Mouse (Mus musculus) kidney, embryonic 16.5 days (tissue): ENCODE results near the gene Plcxd2. TPM values are rescaled to one million over a fixed set of nuclear protein-coding genes. Genes with fewer than 3 reads are reported as not detected.

Source experiments
- ATAC-seq: fragments of 200-750 bp; cut with Nextera tagmentation; 2 replicates; pipeline ENCODE4 v1.8.0; 2017; ENCODE audit warnings: moderate TSS enrichment; ENCODE audit not compliant: low FRiP score, low TSS enrichment
- H3K27ac ChIP-seq: fragments of 300-500 bp; sonication (generic); 2 replicates; pipeline ENCODE4 v1.5.1; 2014; ENCODE audit warnings: low read length
- H3K27me3 ChIP-seq: fragments of 300-500 bp; sonication (generic); 2 replicates; pipeline ENCODE4 v1.6.1; 2014; ENCODE audit warnings: low read length, control low read depth, mixed read lengths; ENCODE audit not compliant: insufficient read depth
- H3K36me3 ChIP-seq: fragments of 300-500 bp; sonication (generic); 2 replicates; pipeline ENCODE4 v1.6.1; 2014; ENCODE audit warnings: low read length, control low read depth, mixed read lengths; ENCODE audit not compliant: insufficient read depth
- H3K4me1 ChIP-seq: fragments of 300-500 bp; sonication (generic); 2 replicates; pipeline ENCODE4 v1.6.1; 2014; ENCODE audit warnings: low read length, control low read depth, mixed read lengths; ENCODE audit not compliant: insufficient read depth
- H3K4me2 ChIP-seq: fragments of 300-500 bp; sonication (generic); replicated peaks from 2 replicates; pipeline ENCODE4 v1.6.1; 2014; ENCODE audit warnings: low read depth, low read length
- H3K4me3 ChIP-seq: fragments of 300-500 bp; sonication (generic); 2 replicates; pipeline ENCODE4 v1.5.1; 2014; ENCODE audit warnings: mild to moderate bottlenecking, low read length
- H3K9ac ChIP-seq: fragments of 300-500 bp; sonication (generic); replicated peaks from 2 replicates; pipeline ENCODE4 v1.6.1; 2014; ENCODE audit warnings: low read length
- H3K9me3 ChIP-seq: fragments of 300-500 bp; sonication (generic); 2 replicates; pipeline ENCODE4 v1.6.1; 2016; ENCODE audit warnings: low read length, control low read depth
- WGBS: fragments of 180-500 bp; shearing (Covaris S2); extraction: QIAGEN DNeasy Blood & Tissue Kit; methylation state at CpG from one replicate; pipeline ENCODE4 v1.1.7; 2014; 5-methylcytosine and 5-hydroxymethylcytosine counted together
- polyA plus RNA-seq: library from polyadenylated mRNA; unstranded; fragments of >200 nt; fragmentation: Nextera tagmentation; extraction: Ambion mirVana; gene quantifications from 2 replicates; pipeline ENCODE4 v1.2.1, GENCODE M21; 2015

The Plcxd2 gene
- polyA plus RNA-seq, result 1.4 and 1.5 TPM in 2 replicates

GRCm38 (mm10) chr16:46010153-46010905 is at the start of gene Plcxd2:
Plcxd2 (minus strand) TSS chr16:46010218.
- H3K9ac ChIP-seq, result peak within 1 kb of the TSS; percentile 80
- H3K4me3 ChIP-seq, result peak within 1 kb of the TSS; percentile 73
- peak within 1 kb of the TSS; percentile 97 for H3K4me2 ChIP-seq
- H3K4me1 ChIP-seq, result peaks cover 13% of the 10 kb centered on the region
- ATAC-seq, result peak; percentile 99
- H3K27ac ChIP-seq, result peak within 1 kb of the TSS; percentile 86
- WGBS, result 0% methylated on average over 39 of the region's 39 CpGs
- no peaks in the 10 kb centered on the region for H3K36me3 ChIP-seq
- no peaks in the 10 kb centered on the region for H3K9me3 ChIP-seq
- H3K27me3 ChIP-seq, result no peaks in the 10 kb centered on the region

DNA sequence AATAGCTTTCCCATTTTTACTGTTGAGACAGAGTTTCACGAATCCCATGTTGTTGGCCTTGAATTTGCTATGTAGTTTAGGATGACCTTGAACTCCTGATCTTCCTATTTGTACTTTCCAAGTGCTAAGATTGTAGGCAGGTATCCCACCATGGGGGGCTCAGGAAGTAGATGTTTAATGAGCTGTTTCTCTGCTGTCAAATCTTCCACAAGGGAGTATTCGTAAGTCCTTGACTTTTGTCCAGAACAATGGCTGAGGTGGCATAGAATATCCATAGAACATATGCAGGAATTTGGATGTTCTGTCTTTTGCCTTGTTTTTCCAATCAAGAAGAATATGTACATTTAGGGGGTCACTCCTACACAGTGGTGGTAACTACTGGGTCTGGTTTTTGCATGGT is 36.9 kb upstream of the Plcxd2 start:
- no peak overlapping the region for H3K9ac ChIP-seq
- H3K36me3 ChIP-seq, result no peaks in the 10 kb centered on the region
- no peaks in the 10 kb centered on the region for H3K27me3 ChIP-seq
- 82% methylated on average over 2 of the region's 2 CpGs for WGBS
- ATAC-seq, result no peak
- H3K4me3 ChIP-seq, result no peak overlapping the region
- no peaks in the 10 kb centered on the region for H3K4me1 ChIP-seq
- H3K4me2 ChIP-seq, result no peak overlapping the region
- no peak overlapping the region for H3K27ac ChIP-seq
- H3K9me3 ChIP-seq, result no peaks in the 10 kb centered on the region

DNA sequence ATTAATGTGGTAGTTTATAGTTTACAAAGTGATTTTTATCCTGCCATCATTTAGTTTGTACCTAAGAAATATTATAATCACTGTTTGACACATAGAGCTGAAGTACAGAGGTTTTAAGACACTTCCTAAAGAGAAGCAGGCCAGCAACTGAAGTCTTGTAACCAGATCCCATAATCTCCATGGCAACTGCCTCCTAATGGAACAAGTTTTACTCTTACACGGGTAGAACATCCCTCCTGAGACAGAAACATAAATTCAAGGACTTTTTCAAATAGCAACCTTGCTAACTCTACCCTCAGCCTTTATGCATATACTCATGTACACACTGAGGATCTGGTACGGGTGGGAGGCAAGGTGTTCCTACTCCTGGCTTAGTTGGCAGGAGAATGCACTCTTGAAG is 26.2 kb upstream of the Plcxd2 start:
- Histone ChIP-seq H3K4me1 (no peaks in the 10 kb centered on the region), H3K4me3 (no peak overlapping the region), H3K9me3 (no peaks in the 10 kb centered on the region), H3K9ac (no peak overlapping the region), H3K4me2 (no peak overlapping the region), H3K27ac (no peak overlapping the region), H3K27me3 (no peaks in the 10 kb centered on the region), H3K36me3 (no peaks in the 10 kb centered on the region)
- 45% methylated on average over 2 of the region's 2 CpGs for WGBS
- ATAC-seq, result no peak

- Histone ChIP-seq H3K9ac (no peak overlapping the region), H3K27ac (no peak overlapping the region), H3K9me3 (no peaks in the 10 kb centered on the region), H3K36me3 (no peaks in the 10 kb centered on the region), H3K4me1 (no peaks in the 10 kb centered on the region), H3K4me2 (no peak overlapping the region), H3K27me3 (no peaks in the 10 kb centered on the region), H3K4me3 (no peak overlapping the region)
- WGBS, result 72% methylated on average over 9 of the region's 9 CpGs
- ATAC-seq, result no peak
Observed at GRCm38 (mm10) chr16:46033896-46034295, 23.9 kb upstream of the Plcxd2 start.

- no peaks in the 10 kb centered on the region for H3K27me3 ChIP-seq
Observed at GRCm38 (mm10) chr16:46022958-46023491, 13.0 kb upstream of the Plcxd2 start.

GRCm38 (mm10) chr16:46022189-46022928 is 12.3 kb upstream of the Plcxd2 start:
- H3K36me3 ChIP-seq, result no peaks in the 10 kb centered on the region
- WGBS, result 48% methylated on average over 5 of the region's 5 CpGs
- no peak overlapping the region for H3K9ac ChIP-seq
- no peak overlapping the region; the same call in 1 of the 2 replicates for H3K4me2 ChIP-seq
- no peak overlapping the region for H3K4me3 ChIP-seq
- no peaks in the 10 kb centered on the region for H3K27me3 ChIP-seq
- H3K4me1 ChIP-seq, result no peaks in the 10 kb centered on the region
- peak; percentile 86 for ATAC-seq
- no peaks in the 10 kb centered on the region for H3K9me3 ChIP-seq
- peak overlapping the region; percentile 59; the same call in 1 of the 2 replicates for H3K27ac ChIP-seq

More at GRCm38 (mm10) chr16:46022958-46023491, 13.0 kb upstream of the Plcxd2 start:
- WGBS, result 59% methylated on average over 5 of the region's 5 CpGs
- H3K36me3 ChIP-seq, result no peaks in the 10 kb centered on the region
- H3K4me2 ChIP-seq, result no peak overlapping the region; the same call in 1 of the 2 replicates
- H3K9me3 ChIP-seq, result no peaks in the 10 kb centered on the region
- peak overlapping the region; percentile 59; the same call in 1 of the 2 replicates for H3K27ac ChIP-seq
- H3K9ac ChIP-seq, result no peak overlapping the region
- no peaks in the 10 kb centered on the region for H3K4me1 ChIP-seq
- H3K4me3 ChIP-seq, result no peak overlapping the region
- ATAC-seq, result peak; percentile 59

- Histone ChIP-seq H3K4me2 (no peak overlapping the region), H3K36me3 (no peaks in the 10 kb centered on the region), H3K27ac (no peak overlapping the region), H3K27me3 (no peaks in the 10 kb centered on the region), H3K9me3 (no peaks in the 10 kb centered on the region), H3K4me1 (no peaks in the 10 kb centered on the region), H3K4me3 (no peak overlapping the region), H3K9ac (no peak overlapping the region)
- WGBS, result 70% methylated on average over 2 of the region's 2 CpGs
- no peak for ATAC-seq
Observed at GRCm38 (mm10) chr16:46021302-46021701, 11.3 kb upstream of the Plcxd2 start.

GRCm38 (mm10) chr16:46020396-46020795 is 10.4 kb upstream of the Plcxd2 start:
- Histone ChIP-seq H3K4me2 (no peak overlapping the region), H3K36me3 (no peaks in the 10 kb centered on the region), H3K4me1 (no peaks in the 10 kb centered on the region), H3K4me3 (no peak overlapping the region), H3K27me3 (no peaks in the 10 kb centered on the region), H3K9me3 (no peaks in the 10 kb centered on the region), H3K27ac (no peak overlapping the region), H3K9ac (no peak overlapping the region)
- WGBS, result 69% methylated on average over 2 of the region's 2 CpGs
- ATAC-seq, result no peak

- H3K9ac ChIP-seq, result no peak overlapping the region
- ATAC-seq, result no peak
- H3K27ac ChIP-seq, result no peak overlapping the region
- no peaks in the 10 kb centered on the region for H3K36me3 ChIP-seq
- H3K27me3 ChIP-seq, result no peaks in the 10 kb centered on the region
- H3K9me3 ChIP-seq, result no peaks in the 10 kb centered on the region
- H3K4me2 ChIP-seq, result no peak overlapping the region
- H3K4me3 ChIP-seq, result no peak overlapping the region
- H3K4me1 ChIP-seq, result no peaks in the 10 kb centered on the region
- WGBS, result 91% methylated on average over 4 of the region's 4 CpGs
Observed at GRCm38 (mm10) chr16:46019799-46020198, 9.8 kb upstream of the Plcxd2 start.
